Mouse (Mus musculus) midbrain, embryonic 11.5 days (tissue): ENCODE data around the gene Atad1. TPM values are rescaled to one million over a fixed set of nuclear protein-coding genes. Genes with fewer than 3 reads are reported as not detected.

ENCODE experiments used
- ATAC-seq: fragments of 200-750 bp; cut with Nextera tagmentation; 2 replicates; pipeline ENCODE4 v1.8.0; 2017; ENCODE audit warnings: moderate TSS enrichment, moderate library complexity; ENCODE audit not compliant: low FRiP score
- DNase-seq: peaks from one replicate; pipeline ENCODE4 v3.0.0; 2015; ENCODE audit warnings: low spot score; ENCODE audit errors: missing footprints
- H3K27ac ChIP-seq: fragments of 300-500 bp; sonication (generic); 2 replicates; pipeline ENCODE4 v1.5.1; 2014; ENCODE audit warnings: low read depth, low read length
- H3K27me3 ChIP-seq: fragments of 300-500 bp; sonication (generic); 2 replicates; pipeline ENCODE4 v1.6.1; 2014; ENCODE audit warnings: mild to moderate bottlenecking, low read length, moderate library complexity, mixed read lengths; ENCODE audit not compliant: control insufficient read depth, insufficient read depth
- H3K36me3 ChIP-seq: fragments of 300-500 bp; sonication (generic); 2 replicates; pipeline ENCODE4 v1.6.1; 2014; ENCODE audit warnings: mild to moderate bottlenecking, low read length, moderate library complexity, mixed read lengths; ENCODE audit not compliant: control insufficient read depth, insufficient read depth
- H3K4me1 ChIP-seq: fragments of 300-500 bp; sonication (generic); 2 replicates; pipeline ENCODE4 v1.6.1; 2014; ENCODE audit warnings: low read length; ENCODE audit not compliant: control insufficient read depth, insufficient read depth
- H3K4me2 ChIP-seq: fragments of 300-500 bp; sonication (generic); 2 replicates; pipeline ENCODE4 v1.6.1; 2014; ENCODE audit warnings: mild to moderate bottlenecking, moderate library complexity
- H3K4me3 ChIP-seq: fragments of 300-500 bp; sonication (generic); 2 replicates; pipeline ENCODE4 v1.5.1; 2014; ENCODE audit warnings: low read depth, low read length
- H3K9ac ChIP-seq: fragments of 300-500 bp; sonication (generic); 2 replicates; pipeline ENCODE4 v1.6.1; 2014; ENCODE audit warnings: low read length
- H3K9me3 ChIP-seq: fragments of 300-500 bp; sonication (generic); 2 replicates; pipeline ENCODE4 v1.6.1; 2016; ENCODE audit warnings: low read length; ENCODE audit not compliant: control insufficient read depth
- WGBS: fragments of 180-500 bp; shearing (Covaris S2); extraction: QIAGEN DNeasy Blood & Tissue Kit; methylation state at CpG from one replicate; pipeline ENCODE4 v1.1.7; 2014; 5-methylcytosine and 5-hydroxymethylcytosine counted together
- polyA plus RNA-seq: library from polyadenylated mRNA; unstranded; fragments of >200 nt; fragmentation: Nextera tagmentation; extraction: Ambion mirVana; gene quantifications from 2 replicates; pipeline ENCODE4 v1.2.1, GENCODE M21; 2014

Gene Atad1
- polyA plus RNA-seq, 1 experiment from 2014 or later, result 110 TPM

DNA sequence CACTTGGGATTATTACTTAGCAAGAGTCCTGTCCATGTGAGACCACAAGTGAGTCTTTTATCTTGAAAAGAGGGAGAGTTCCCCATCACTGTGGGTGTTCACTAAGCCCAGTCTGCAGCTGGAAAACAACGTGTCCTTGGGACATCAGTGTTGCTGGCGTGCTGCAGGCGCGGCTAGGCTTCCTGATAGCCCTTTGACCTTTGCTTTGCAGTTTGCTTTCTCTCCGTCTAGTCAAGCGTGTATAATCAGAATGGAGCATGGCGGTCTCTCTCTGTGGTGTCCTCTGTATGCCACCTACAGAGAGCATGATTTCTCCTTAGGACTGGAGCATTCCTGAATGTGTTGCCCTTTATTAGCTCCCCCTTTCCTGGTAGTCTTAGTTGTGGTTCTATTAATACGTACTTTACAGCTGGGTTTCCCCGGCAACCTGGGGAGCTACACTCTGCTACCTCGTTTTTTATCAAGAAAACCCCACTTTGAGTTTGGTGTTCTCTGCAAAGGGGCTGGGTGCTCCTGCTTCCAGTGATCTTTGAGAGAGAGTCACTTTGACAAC is 91.5 kb downstream of the Atad1 start:
- H3K27ac ChIP-seq, result no peak overlapping the region
- H3K9ac ChIP-seq, result no peak overlapping the region
- no peaks in the 10 kb centered on the region; the same call in 1 of the 2 replicates for H3K9me3 ChIP-seq
- H3K27me3 ChIP-seq, result no peaks in the 10 kb centered on the region
- DNase-seq, result peak; percentile 89
- no peaks in the 10 kb centered on the region for H3K36me3 ChIP-seq
- 13% methylated on average over 10 of the region's 10 CpGs for WGBS
- peaks cover 8% of the 10 kb centered on the region for H3K4me1 ChIP-seq
- no peak overlapping the region for H3K4me3 ChIP-seq
- 0 out of 2 replicates have a peak overlapping the region, but pooled peaks have one; percentile 8 for H3K4me2 ChIP-seq
- ATAC-seq, result peak; percentile 68

DNA sequence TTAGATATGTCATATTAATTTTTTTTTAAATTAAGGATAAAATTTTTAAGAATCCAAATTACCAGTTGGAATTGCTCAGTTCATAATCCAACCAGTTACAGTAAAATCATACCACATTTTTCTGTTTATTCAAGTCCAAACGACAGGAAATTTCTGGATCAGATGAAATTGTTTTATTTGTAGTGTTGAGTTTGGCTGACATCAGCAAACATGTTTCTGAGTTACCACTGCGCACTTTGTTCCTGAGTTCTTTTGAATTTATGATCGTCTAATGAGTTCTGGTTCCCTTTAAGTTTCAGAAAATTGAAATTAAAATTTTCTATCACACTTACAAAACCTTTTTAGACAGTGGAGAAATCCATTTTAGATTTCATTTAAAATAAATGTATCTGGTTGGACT is 93.2 kb downstream of the Atad1 start:
- Histone ChIP-seq H3K36me3 (no peaks in the 10 kb centered on the region), H3K4me3 (no peak overlapping the region), H3K9me3 (no peaks in the 10 kb centered on the region; the same call in 1 of the 2 replicates), H3K27me3 (no peaks in the 10 kb centered on the region), H3K4me1 (peaks cover 12% of the 10 kb centered on the region), H3K27ac (no peak overlapping the region), H3K4me2 (no peak overlapping the region), H3K9ac (no peak overlapping the region)
- peak; percentile 70 for DNase-seq
- ATAC-seq, result no peak
- 91% methylated on average over 3 of the region's 3 CpGs for WGBS

DNA sequence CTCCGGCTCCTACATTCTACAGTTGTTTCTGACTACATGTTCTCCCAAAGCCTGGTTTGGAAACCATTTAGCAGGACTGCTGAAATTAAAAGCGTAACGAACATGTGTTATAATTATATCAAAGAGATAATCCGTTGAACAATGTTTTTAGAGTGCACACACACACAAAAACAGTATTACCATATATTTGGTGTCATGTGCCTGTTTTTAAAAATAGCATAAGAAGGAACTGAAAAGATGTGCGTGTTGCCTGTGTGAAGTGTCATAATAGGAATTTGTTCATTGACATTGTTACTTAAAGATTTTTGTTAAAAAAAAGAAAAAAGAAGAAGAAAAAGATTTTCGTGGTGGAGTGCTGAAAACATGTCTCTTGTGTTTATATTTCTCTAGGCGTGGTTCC is 93.6 kb downstream of the Atad1 start:
- H3K36me3 ChIP-seq, result no peaks in the 10 kb centered on the region
- ATAC-seq (no peak), DNase-seq (peak; percentile 70)
- WGBS, result 92% methylated on average over 7 of the region's 7 CpGs
- H3K27ac ChIP-seq, result no peak overlapping the region
- no peaks in the 10 kb centered on the region for H3K27me3 ChIP-seq
- no peak overlapping the region for H3K4me3 ChIP-seq
- no peak overlapping the region for H3K9ac ChIP-seq
- H3K4me2 ChIP-seq, result no peak overlapping the region
- peaks cover 12% of the 10 kb centered on the region for H3K4me1 ChIP-seq
- no peaks in the 10 kb centered on the region; the same call in 1 of the 2 replicates for H3K9me3 ChIP-seq

DNA sequence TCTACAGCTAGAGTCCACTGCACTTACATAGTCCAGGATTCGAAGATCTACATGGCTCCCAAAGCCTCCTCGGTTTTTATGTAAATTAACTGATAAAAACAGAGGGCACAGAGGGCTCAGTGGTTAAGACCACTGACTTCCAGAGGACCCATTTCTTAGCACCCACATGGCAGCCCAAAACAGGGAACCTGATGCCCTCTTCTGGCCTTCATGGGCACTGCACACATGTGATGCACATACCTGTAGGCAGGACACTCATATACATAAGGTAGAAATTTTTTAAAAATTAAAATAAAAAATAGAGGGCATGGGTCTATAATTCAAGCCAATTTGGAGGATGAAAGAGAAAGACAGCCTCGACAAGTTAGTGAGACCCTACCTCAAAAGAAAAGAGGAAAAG is 95.9 kb downstream of the Atad1 start:
- ATAC-seq (no peak), DNase-seq (peak; percentile 39)
- Histone ChIP-seq H3K9ac (no peak overlapping the region), H3K4me2 (no peak overlapping the region), H3K36me3 (no peaks in the 10 kb centered on the region), H3K27ac (no peak overlapping the region), H3K9me3 (no peaks in the 10 kb centered on the region; the same call in 1 of the 2 replicates), H3K4me1 (peaks cover 12% of the 10 kb centered on the region), H3K27me3 (no peaks in the 10 kb centered on the region), H3K4me3 (no peak overlapping the region)
- 88% methylated on average over 3 of the region's 3 CpGs for WGBS

DNA sequence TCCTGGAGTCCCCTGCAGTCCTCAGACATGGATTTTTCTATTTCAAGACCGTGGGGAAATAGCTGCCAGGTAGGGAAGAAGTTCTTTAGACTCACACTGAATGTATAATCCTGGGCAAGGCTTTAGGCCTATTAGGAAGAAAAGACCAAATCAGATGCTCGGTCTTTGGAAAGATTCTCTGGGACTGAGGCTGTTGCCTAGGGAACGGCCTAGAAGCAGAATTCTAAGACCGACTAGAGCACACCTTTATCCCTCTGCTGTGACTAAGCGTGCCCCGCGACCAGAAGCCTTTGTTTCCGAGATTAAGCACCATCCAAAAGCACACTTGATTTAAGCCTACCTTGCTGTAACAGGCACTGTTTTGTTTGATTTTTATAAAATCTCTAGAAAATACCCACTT is 97.6 kb downstream of the Atad1 start:
- WGBS, result 30% methylated on average over 8 of the region's 8 CpGs
- no peak overlapping the region for H3K4me3 ChIP-seq
- H3K9me3 ChIP-seq, result no peaks in the 10 kb centered on the region
- DNase-seq (peak; percentile 80), ATAC-seq (no peak)
- no peaks in the 10 kb centered on the region for H3K27me3 ChIP-seq
- H3K4me1 ChIP-seq, result peaks cover 11% of the 10 kb centered on the region; the same call in 1 of the 2 replicates
- no peak overlapping the region for H3K9ac ChIP-seq
- no peaks in the 10 kb centered on the region for H3K36me3 ChIP-seq
- H3K27ac ChIP-seq, result no peak overlapping the region
- no peak overlapping the region for H3K4me2 ChIP-seq

DNA sequence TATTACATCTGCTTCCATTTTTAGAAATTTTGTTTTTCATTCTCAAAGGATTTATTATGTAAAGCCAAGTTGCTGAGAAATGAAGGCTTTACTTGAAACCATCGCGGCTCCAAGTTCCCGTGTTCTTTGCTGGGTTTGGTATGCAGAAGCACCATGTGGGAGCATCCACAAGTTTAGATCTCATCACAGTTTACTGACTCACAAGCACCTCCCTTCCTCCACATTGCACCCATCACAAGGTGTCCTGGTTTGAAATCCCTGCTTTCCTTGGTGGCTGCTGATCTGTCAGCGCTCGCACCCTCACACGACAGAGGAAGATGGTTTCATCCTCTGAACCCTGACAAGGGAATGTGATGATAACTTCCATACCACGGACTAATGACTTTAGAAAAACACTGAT is 98.1 kb downstream of the Atad1 start:
- H3K4me2 ChIP-seq, result no peak overlapping the region
- no peak overlapping the region for H3K9ac ChIP-seq
- H3K27me3 ChIP-seq, result no peaks in the 10 kb centered on the region
- ATAC-seq (no peak), DNase-seq (no peak)
- 86% methylated on average over 7 of the region's 7 CpGs for WGBS
- H3K4me1 ChIP-seq, result peaks cover 11% of the 10 kb centered on the region; the same call in 1 of the 2 replicates
- no peaks in the 10 kb centered on the region for H3K36me3 ChIP-seq
- H3K4me3 ChIP-seq, result no peak overlapping the region
- H3K27ac ChIP-seq, result no peak overlapping the region
- no peaks in the 10 kb centered on the region for H3K9me3 ChIP-seq

DNA sequence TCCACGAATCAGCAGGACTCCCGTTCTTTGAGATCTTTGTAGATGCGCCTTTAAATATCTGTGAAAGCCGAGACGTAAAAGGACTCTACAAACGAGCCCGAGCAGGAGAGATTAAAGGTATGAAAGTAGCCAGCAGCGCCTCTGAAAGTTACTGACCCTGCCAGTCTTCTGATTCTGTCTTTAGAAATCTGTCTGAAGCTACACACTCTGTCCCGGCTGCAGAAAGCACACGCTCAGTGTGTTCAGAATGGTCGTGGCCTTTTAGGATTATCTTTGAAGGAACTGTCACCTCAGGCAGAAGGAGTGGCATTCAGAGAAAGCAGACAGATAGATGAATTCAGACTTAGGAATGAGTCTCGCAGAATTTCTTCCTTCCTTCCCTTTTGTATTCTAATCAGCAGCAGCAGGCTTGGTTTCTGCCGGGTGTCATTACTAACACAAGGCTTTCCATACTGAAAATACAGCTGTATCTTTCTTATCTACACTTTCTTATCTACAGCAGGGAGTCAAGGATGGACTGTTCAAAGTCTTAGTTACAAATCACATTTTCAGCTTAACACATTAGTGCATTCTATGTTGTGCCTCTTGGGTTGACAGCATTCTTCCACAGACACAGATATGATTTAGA is 101.2 kb downstream of the Atad1 start:
- H3K9me3 ChIP-seq, result no peaks in the 10 kb centered on the region
- no peak overlapping the region for H3K9ac ChIP-seq
- DNase-seq (peak; percentile 82), ATAC-seq (no peak)
- peaks cover 11% of the 10 kb centered on the region; the same call in 1 of the 2 replicates for H3K4me1 ChIP-seq
- no peaks in the 10 kb centered on the region for H3K27me3 ChIP-seq
- no peak overlapping the region for H3K27ac ChIP-seq
- H3K4me2 ChIP-seq, result no peak overlapping the region
- no peak overlapping the region for H3K4me3 ChIP-seq
- no peaks in the 10 kb centered on the region for H3K36me3 ChIP-seq
- WGBS, result 37% methylated on average over 13 of the region's 13 CpGs

DNA sequence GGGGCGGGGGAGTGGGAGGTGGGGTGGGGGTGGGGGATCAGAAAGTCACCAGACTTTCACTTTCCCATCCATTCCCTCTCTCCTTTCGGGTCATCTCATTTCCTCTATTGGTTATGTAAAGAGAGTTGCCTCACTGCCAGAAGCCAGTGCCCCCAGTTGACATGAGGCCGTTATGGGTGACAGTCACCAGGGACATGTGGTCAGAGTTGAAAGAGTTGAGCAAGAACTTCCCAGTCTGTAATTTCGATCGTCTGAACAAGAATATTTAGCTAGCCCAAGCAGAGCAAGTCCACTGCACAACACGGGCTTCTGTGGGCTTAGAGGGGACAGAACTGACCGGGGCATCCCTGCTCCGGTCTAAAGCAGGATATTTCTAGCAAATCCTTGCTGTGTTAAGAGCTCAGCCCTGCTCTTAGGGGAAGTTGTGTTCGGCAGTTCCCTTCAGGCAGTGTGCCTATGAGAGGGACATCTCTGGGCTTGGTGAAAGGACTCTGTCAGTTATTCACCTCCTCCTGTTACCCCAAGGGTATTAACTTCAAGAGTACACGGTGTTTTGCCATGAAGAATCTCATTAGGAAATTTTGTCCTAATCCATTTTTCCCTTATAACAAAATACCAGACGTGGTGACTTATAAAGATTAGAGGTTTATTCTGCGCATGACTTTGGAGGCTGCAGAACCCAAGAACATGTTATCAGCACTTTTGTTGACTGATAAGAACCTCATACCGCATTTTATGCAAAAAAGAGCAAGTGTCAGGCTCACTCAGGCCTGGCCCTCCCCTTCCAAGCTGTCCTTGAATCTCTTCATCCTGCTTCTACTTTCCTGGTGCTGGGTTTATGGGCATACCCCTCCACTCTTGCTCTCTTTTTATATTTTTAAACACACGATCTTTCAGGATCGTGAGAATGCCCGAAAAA is 102.0 kb downstream of the Atad1 start:
- Histone ChIP-seq H3K4me2 (no peak overlapping the region), H3K36me3 (no peaks in the 10 kb centered on the region), H3K9ac (no peak overlapping the region), H3K27ac (no peak overlapping the region), H3K4me1 (peaks cover 11% of the 10 kb centered on the region; the same call in 1 of the 2 replicates), H3K9me3 (no peaks in the 10 kb centered on the region), H3K27me3 (no peaks in the 10 kb centered on the region), H3K4me3 (no peak overlapping the region)
- 70% methylated on average over 16 of the region's 16 CpGs for WGBS
- ATAC-seq, result no peak
- DNase-seq, result peak; percentile 82

DNA sequence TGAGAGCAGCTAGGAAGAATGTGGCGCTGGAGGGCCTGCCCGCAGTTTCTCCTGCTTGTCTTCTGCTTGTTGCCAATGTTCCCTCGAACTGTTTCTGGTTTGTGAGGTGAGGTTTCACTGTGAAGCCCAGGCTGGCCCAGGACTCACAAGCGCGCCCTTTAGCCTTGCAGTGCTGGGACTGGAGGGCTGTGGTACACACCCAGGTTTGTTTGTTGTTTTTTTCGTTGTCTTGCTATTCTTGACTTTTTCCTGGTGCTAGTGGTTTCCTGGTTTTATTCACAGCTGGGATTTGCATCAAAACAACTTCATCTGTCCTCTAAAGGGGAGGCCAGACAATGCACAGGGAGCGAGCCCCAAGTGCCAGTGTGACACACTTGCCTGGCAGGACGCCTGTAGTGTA is 104.7 kb downstream of the Atad1 start:
- ATAC-seq (no peak), DNase-seq (peak; percentile 61)
- H3K4me2 ChIP-seq, result no peak overlapping the region
- 75% methylated on average over 8 of the region's 8 CpGs for WGBS
- H3K9ac ChIP-seq, result no peak overlapping the region
- H3K4me3 ChIP-seq, result no peak overlapping the region
- H3K9me3 ChIP-seq, result no peaks in the 10 kb centered on the region
- H3K36me3 ChIP-seq, result no peaks in the 10 kb centered on the region
- no peaks in the 10 kb centered on the region for H3K27me3 ChIP-seq
- H3K27ac ChIP-seq, result no peak overlapping the region
- peaks cover 7% of the 10 kb centered on the region; the same call in 1 of the 2 replicates for H3K4me1 ChIP-seq
